ENCODE assay signal across 23 mouse cellular contexts in the genomic region with DNA sequence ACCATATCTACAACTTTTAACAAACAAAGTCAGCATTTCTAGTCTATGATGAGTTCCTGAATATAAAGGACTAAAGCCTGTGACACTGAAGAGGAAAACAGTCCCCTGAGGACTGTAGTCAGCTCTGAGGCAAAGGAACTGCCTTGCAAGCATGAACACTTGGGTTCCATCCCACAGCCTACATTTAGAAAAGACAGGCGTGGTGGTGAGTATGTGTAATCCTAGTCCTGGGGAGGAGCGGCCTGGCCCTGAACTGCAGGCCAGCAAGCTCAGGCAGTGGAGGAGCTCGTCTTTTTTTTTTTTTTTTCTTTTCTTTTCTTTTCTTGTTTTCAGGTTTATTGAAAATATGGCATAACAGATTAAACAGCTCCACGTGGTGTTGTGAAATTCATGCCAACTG.
DNase-seq lines count a peak whose midpoint lies in the region; ATAC-seq and TF ChIP-seq lines count a peak whose summit lies in the region.
"Had no signal": no experiment of that assay in that cellular context is flagged by ENCODE, and none has a peak within 500 bp of the region (broad histone marks: within the 10 kb centered on the region; RNA-seq: fewer than 3 reads in every experiment).

No protein-coding gene starts in this region.

- H3K4me1 ChIP-seq in hindbrain, embryonic 13.5 days (replicated peaks) = peaks cover 3% of the 10 kb centered on the region; the same call in 1 of the 2 replicates
- no peaks in the 10 kb centered on the region; the same call in 1 of the 2 replicates for H3K4me1 ChIP-seq in hindbrain, embryonic 16.5 days (ENCODE audit: control insufficient read depth, insufficient read depth, low read depth, low read length)
- H3K4me1 ChIP-seq: embryonic facial prominence, embryonic 13.5 days; embryonic facial prominence, embryonic 15.5 days had no signal

- no peaks in the 10 kb centered on the region for H3K9me3 ChIP-seq in hindbrain, embryonic 13.5 days
- H3K9me3 ChIP-seq in hindbrain, embryonic 16.5 days (ENCODE audit: control insufficient read depth, low read length) = peaks cover 2% of the 10 kb centered on the region; the same call in 1 of the 2 replicates
- H3K9me3 ChIP-seq: embryonic facial prominence, embryonic 13.5 days; embryonic facial prominence, embryonic 15.5 days had no signal

- peak; percentile 22 for TF ChIP-seq CTCF in gastrocnemius, adult 2 months (IDR thresholded peaks at IDR 0.05)

- H3K9ac ChIP-seq in hindbrain, embryonic 13.5 days = no peak overlapping the region
- no peak overlapping the region for H3K9ac ChIP-seq in hindbrain, embryonic 16.5 days (ENCODE audit: low read depth, low read length)
- H3K9ac ChIP-seq: embryonic facial prominence, embryonic 13.5 days; embryonic facial prominence, embryonic 15.5 days; forebrain, embryonic 12.5 days had no signal

- WGBS in hindbrain, embryonic 13.5 days = 83% methylated on average over 4 of the region's 4 CpGs
- 83% methylated on average over 4 of the region's 4 CpGs for WGBS in hindbrain, embryonic 16.5 days

- H3K27me3 ChIP-seq in hindbrain, embryonic 13.5 days = no peaks in the 10 kb centered on the region
- no peaks in the 10 kb centered on the region for H3K27me3 ChIP-seq in hindbrain, embryonic 16.5 days (replicated peaks; ENCODE audit: control insufficient read depth, insufficient read depth, low read length)
- H3K27me3 ChIP-seq: embryonic facial prominence, embryonic 13.5 days; embryonic facial prominence, embryonic 15.5 days; forebrain, embryonic 12.5 days had no signal

- H3K27ac ChIP-seq in gastrocnemius, adult 2 months = peak overlapping the region; percentile 77
- H3K27ac ChIP-seq in hindbrain, embryonic 13.5 days = peak overlapping the region; percentile 19; the same call in 1 of the 2 replicates
- no peak overlapping the region for H3K27ac ChIP-seq in hindbrain, embryonic 16.5 days (ENCODE audit: low read depth, low read length)
- H3K27ac ChIP-seq: embryonic facial prominence, embryonic 13.5 days; embryonic facial prominence, embryonic 15.5 days; forebrain, embryonic 10.5 days; forebrain, embryonic 12.5 days had no signal

- DNase-seq in gastrocnemius, adult 2 months = peak; percentile 70
- DNase-seq in gastrocnemius, postnatal 4 days (ENCODE audit: low spot score in 2 of 2) = no peak
- DNase-seq in gastrocnemius, postnatal 25 days = peak; percentile 40
- no peak for DNase-seq in natural killer cell, adult 2 months (ENCODE audit: low spot score in 2 of 2)
- no peak for DNase-seq in lung, postnatal 25 days (ENCODE audit: low spot score)
- DNase-seq: adrenal gland, adult 2 months; adrenal gland, postnatal 10 days; adrenal gland, postnatal 25 days; cerebellum, adult 11 months; cerebellum, adult 18-20 months; cerebellum, adult 8-10 months; cerebellum, adult 9-11 months; cerebellum, postnatal 14 days; cerebellum, postnatal 36 days; embryo, embryonic 11 days had no signal

- H3K36me3 ChIP-seq in hindbrain, embryonic 13.5 days = no peaks in the 10 kb centered on the region
- no peaks in the 10 kb centered on the region for H3K36me3 ChIP-seq in hindbrain, embryonic 16.5 days (ENCODE audit: control insufficient read depth, insufficient read depth, low read length)
- H3K36me3 ChIP-seq: embryonic facial prominence, embryonic 13.5 days; embryonic facial prominence, embryonic 15.5 days; forebrain, embryonic 12.5 days had no signal

- no peak for ATAC-seq in hindbrain, embryonic 13.5 days (ENCODE audit: low FRiP score)
- no peak for ATAC-seq in hindbrain, embryonic 16.5 days
- ATAC-seq: forebrain, embryonic 14.5 days had no signal

- H3K4me3 ChIP-seq in gastrocnemius, adult 2 months = no peak overlapping the region
- H3K4me3 ChIP-seq in hindbrain, embryonic 13.5 days = no peak overlapping the region
- H3K4me3 ChIP-seq in hindbrain, embryonic 16.5 days (ENCODE audit: low read length) = no peak overlapping the region
- H3K4me3 ChIP-seq: embryonic facial prominence, embryonic 13.5 days; embryonic facial prominence, embryonic 15.5 days; erythroblast, embryonic 14.5 days; forebrain, embryonic 10.5 days; forebrain, embryonic 12.5 days had no signal

- intact Hi-C loops in gastrocnemius, adult 2 months (cut with DNase I) = no loop called here

- H3K4me2 ChIP-seq in hindbrain, embryonic 13.5 days = no peak overlapping the region
- H3K4me2 ChIP-seq in hindbrain, embryonic 16.5 days (ENCODE audit: low read length) = no peak overlapping the region
- H3K4me2 ChIP-seq: embryonic facial prominence, embryonic 13.5 days; embryonic facial prominence, embryonic 15.5 days; forebrain, embryonic 12.5 days had no signal

Comparison
In these comparisons a context has a peak if more than half of its experiments do, and no peak if none do; other contexts are left out.
1. DNase-seq: peak in gastrocnemius, adult 2 months (single experiment) and gastrocnemius, postnatal 25 days (single experiment); none in gastrocnemius, postnatal 4 days (0 of 2), natural killer cell, adult 2 months (0 of 2) and lung, postnatal 25 days (single experiment).